Mouse (Mus musculus) 3134 (cell line): ENCODE measurements around the gene Glyr1.

ENCODE experiments used
- DNase-seq: peaks from one replicate; pipeline ENCODE4 v3.0.0-alpha.2; 2011; ENCODE audit warnings: low spot score; ENCODE audit not compliant: insufficient read length; ENCODE audit errors: extremely low read depth

The Glyr1 gene

DNA sequence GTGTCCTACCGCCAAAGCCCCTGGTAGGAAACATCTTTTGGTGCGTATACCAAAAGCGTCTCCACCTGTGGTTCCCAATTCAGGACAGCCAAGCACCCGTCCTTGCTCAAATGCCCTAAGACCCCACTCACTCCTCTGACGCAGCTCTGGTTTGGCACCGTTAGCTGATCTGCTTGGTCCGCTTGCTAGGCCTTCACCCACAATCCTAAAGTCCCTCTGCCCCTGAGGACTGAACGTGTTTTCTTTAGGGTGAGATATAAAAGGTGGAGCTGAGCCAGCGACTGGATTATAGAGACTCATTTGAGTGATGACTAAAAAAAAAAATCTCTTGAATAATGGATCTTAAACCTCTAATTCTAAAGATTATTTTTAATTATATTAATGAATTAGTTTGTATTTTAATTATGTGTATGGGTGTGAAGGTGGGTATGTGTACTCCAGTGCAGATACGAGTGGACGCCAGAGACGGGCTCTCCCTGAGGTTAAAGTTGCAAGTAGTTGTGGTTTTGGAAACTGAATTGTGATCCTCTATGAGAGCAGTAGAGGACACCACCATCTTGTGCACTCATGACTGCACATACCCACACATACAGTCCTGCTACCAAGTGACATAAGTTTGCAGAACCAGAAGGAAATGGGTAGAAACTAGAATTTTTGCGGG is 84.8 kb downstream of the Glyr1 start:
- DNase-seq: no peak
